Mouse (Mus musculus): ENCODE data around the gene Dok7. TPM values are rescaled to one million over a fixed set of nuclear protein-coding genes. Genes with fewer than 3 reads are reported as not detected.
A peak's percentile ranks its signal among the peaks of the same experiment; 100 is the strongest.

Dok7 gene
- polyA plus RNA-seq, 1 experiment from 2014 or later: 1.3 TPM

GRCm38 (mm10) chr5:35103528-35103927, 47.0 kb downstream of the Dok7 start:
- H3K9me3 ChIP-seq: no peaks in the 10 kb centered on the region
- no peak for ATAC-seq
- peaks cover 17% of the 10 kb centered on the region for H3K36me3 ChIP-seq
- no peak overlapping the region for H3K4me3 ChIP-seq (replicated peaks)
- H3K4me2 ChIP-seq (replicated peaks): peak overlapping the region; percentile 76
- WGBS: 46% methylated on average over 2 of the region's 2 CpGs
- no peaks in the 10 kb centered on the region for H3K27me3 ChIP-seq (replicated peaks)
- H3K4me1 ChIP-seq (replicated peaks): peaks cover 20% of the 10 kb centered on the region
- no peak overlapping the region for H3K27ac ChIP-seq
- no peak overlapping the region for H3K9ac ChIP-seq

GRCm38 (mm10) chr5:35104183-35104959, 47.8 kb downstream of the Dok7 start:
- Histone ChIP-seq H3K9me3 (no peaks in the 10 kb centered on the region), H3K27me3 (replicated peaks) (no peaks in the 10 kb centered on the region), H3K4me2 (replicated peaks) (peak overlapping the region; percentile 76), H3K27ac (no peak overlapping the region), H3K4me3 (replicated peaks) (peak overlapping the region; percentile 81), H3K4me1 (replicated peaks) (peaks cover 20% of the 10 kb centered on the region), H3K36me3 (peaks cover 11% of the 10 kb centered on the region), H3K9ac (no peak overlapping the region)
- ATAC-seq: no peak
- WGBS: 55% methylated on average over 8 of the region's 8 CpGs

GRCm38 (mm10) chr5:35104960-35105921, 48.7 kb downstream of the Dok7 start, which contains the start of gene Lrpap1:
Gene Lrpap1 (minus strand): TSS chr5:35105766.
- peak; percentile 98 for ATAC-seq
- WGBS: 2% methylated on average over 37 of the region's 39 CpGs
- peaks cover 20% of the 10 kb centered on the region for H3K4me1 ChIP-seq (replicated peaks)
- 0 out of 2 replicates have a peak within 1 kb of the TSS, but pooled peaks have one; percentile 66 for H3K27ac ChIP-seq
- H3K9ac ChIP-seq: peak within 1 kb of the TSS; percentile 72
- peak within 1 kb of the TSS; percentile 81 for H3K4me3 ChIP-seq (replicated peaks)
- peak within 1 kb of the TSS; percentile 76 for H3K4me2 ChIP-seq (replicated peaks)
- no peaks in the 10 kb centered on the region for H3K9me3 ChIP-seq
- H3K27me3 ChIP-seq (replicated peaks): no peaks in the 10 kb centered on the region
- peaks cover 8% of the 10 kb centered on the region for H3K36me3 ChIP-seq

- 6% methylated on average over 11 of the region's 11 CpGs for WGBS
- H3K27me3 ChIP-seq (replicated peaks): no peaks in the 10 kb centered on the region
- peak overlapping the region; percentile 30 for H3K9ac ChIP-seq
- H3K9me3 ChIP-seq: no peaks in the 10 kb centered on the region
- H3K4me3 ChIP-seq (replicated peaks): peak overlapping the region; percentile 81
- H3K27ac ChIP-seq: no peak overlapping the region
- peak overlapping the region; percentile 76 for H3K4me2 ChIP-seq (replicated peaks)
- H3K36me3 ChIP-seq: peaks cover 3% of the 10 kb centered on the region; the same call in 1 of the 2 replicates
- H3K4me1 ChIP-seq (replicated peaks): peaks cover 20% of the 10 kb centered on the region
- ATAC-seq: no peak; the same call in 1 of the 2 replicates
These were observed 49.3 kb downstream of the Dok7 start for GRCm38 (mm10) chr5:35105922-35106298.

GRCm38 (mm10) chr5:35112444-35112843, 55.9 kb downstream of the Dok7 start:
- no peaks in the 10 kb centered on the region for H3K36me3 ChIP-seq
- H3K27ac ChIP-seq: no peak overlapping the region
- H3K9ac ChIP-seq: no peak overlapping the region
- 49% methylated on average over 4 of the region's 4 CpGs for WGBS
- H3K4me2 ChIP-seq (replicated peaks): no peak overlapping the region
- H3K4me3 ChIP-seq (replicated peaks): no peak overlapping the region
- H3K4me1 ChIP-seq (replicated peaks): no peaks in the 10 kb centered on the region
- no peaks in the 10 kb centered on the region for H3K27me3 ChIP-seq (replicated peaks)
- ATAC-seq: no peak
- H3K9me3 ChIP-seq: no peaks in the 10 kb centered on the region

GRCm38 (mm10) chr5:35116002-35116401, 59.4 kb downstream of the Dok7 start:
- Histone ChIP-seq H3K4me1 (replicated peaks) (no peaks in the 10 kb centered on the region), H3K4me3 (replicated peaks) (no peak overlapping the region), H3K27me3 (replicated peaks) (no peaks in the 10 kb centered on the region), H3K9ac (no peak overlapping the region), H3K4me2 (replicated peaks) (no peak overlapping the region), H3K27ac (no peak overlapping the region), H3K9me3 (no peaks in the 10 kb centered on the region), H3K36me3 (no peaks in the 10 kb centered on the region)
- 54% methylated on average over 3 of the region's 3 CpGs for WGBS
- ATAC-seq: no peak

- Histone ChIP-seq H3K9ac (no peak overlapping the region), H3K27me3 (replicated peaks) (no peaks in the 10 kb centered on the region), H3K9me3 (no peaks in the 10 kb centered on the region), H3K4me3 (replicated peaks) (no peak overlapping the region), H3K4me2 (replicated peaks) (no peak overlapping the region), H3K36me3 (no peaks in the 10 kb centered on the region), H3K27ac (no peak overlapping the region), H3K4me1 (replicated peaks) (no peaks in the 10 kb centered on the region)
- no peak for ATAC-seq
- 67% methylated on average over 3 of the region's 3 CpGs for WGBS
These were observed 61.1 kb downstream of the Dok7 start for GRCm38 (mm10) chr5:35117633-35118032.

GRCm38 (mm10) chr5:35118418-35118817, 61.9 kb downstream of the Dok7 start:
- ATAC-seq: no peak
- Histone ChIP-seq H3K4me2 (replicated peaks) (no peak overlapping the region), H3K36me3 (no peaks in the 10 kb centered on the region), H3K27ac (no peak overlapping the region), H3K4me3 (replicated peaks) (no peak overlapping the region), H3K27me3 (replicated peaks) (no peaks in the 10 kb centered on the region), H3K9me3 (no peaks in the 10 kb centered on the region), H3K4me1 (replicated peaks) (no peaks in the 10 kb centered on the region), H3K9ac (no peak overlapping the region)
- WGBS: 83% methylated on average over 2 of the region's 2 CpGs

- Histone ChIP-seq H3K9me3 (no peaks in the 10 kb centered on the region), H3K36me3 (no peaks in the 10 kb centered on the region), H3K27me3 (replicated peaks) (no peaks in the 10 kb centered on the region), H3K4me3 (replicated peaks) (no peak overlapping the region), H3K4me1 (replicated peaks) (no peaks in the 10 kb centered on the region), H3K4me2 (replicated peaks) (no peak overlapping the region), H3K27ac (no peak overlapping the region), H3K9ac (no peak overlapping the region)
- ATAC-seq: no peak
- 84% methylated on average over 8 of the region's 8 CpGs for WGBS
These were observed 63.5 kb downstream of the Dok7 start for GRCm38 (mm10) chr5:35120024-35120423.

GRCm38 (mm10) chr5:35129208-35129607, 72.6 kb downstream of the Dok7 start:
- WGBS: 73% methylated on average over 16 of the region's 16 CpGs
- no peaks in the 10 kb centered on the region for H3K36me3 ChIP-seq
- no peak for ATAC-seq
- H3K9ac ChIP-seq: no peak overlapping the region
- H3K9me3 ChIP-seq: no peaks in the 10 kb centered on the region
- H3K4me3 ChIP-seq (replicated peaks): no peak overlapping the region
- H3K27me3 ChIP-seq (replicated peaks): no peaks in the 10 kb centered on the region
- H3K27ac ChIP-seq: no peak overlapping the region
- H3K4me2 ChIP-seq (replicated peaks): no peak overlapping the region
- H3K4me1 ChIP-seq (replicated peaks): no peaks in the 10 kb centered on the region

- Histone ChIP-seq H3K4me2 (replicated peaks) (no peak overlapping the region), H3K9me3 (no peaks in the 10 kb centered on the region), H3K9ac (no peak overlapping the region), H3K4me3 (replicated peaks) (no peak overlapping the region), H3K27ac (no peak overlapping the region), H3K36me3 (no peaks in the 10 kb centered on the region), H3K27me3 (replicated peaks) (no peaks in the 10 kb centered on the region), H3K4me1 (replicated peaks) (no peaks in the 10 kb centered on the region)
- WGBS: 91% methylated on average over 7 of the region's 7 CpGs
- no peak for ATAC-seq
These were observed 73.2 kb downstream of the Dok7 start for GRCm38 (mm10) chr5:35129767-35130191.

GRCm38 (mm10) chr5:35131237-35131636, 74.7 kb downstream of the Dok7 start:
- H3K9me3 ChIP-seq: no peaks in the 10 kb centered on the region
- H3K36me3 ChIP-seq: no peaks in the 10 kb centered on the region
- ATAC-seq: no peak
- H3K4me3 ChIP-seq (replicated peaks): no peak overlapping the region
- no peaks in the 10 kb centered on the region for H3K27me3 ChIP-seq (replicated peaks)
- H3K27ac ChIP-seq: no peak overlapping the region
- WGBS: 11% methylated on average over 1 of the region's 1 CpGs
- H3K4me2 ChIP-seq (replicated peaks): no peak overlapping the region
- H3K4me1 ChIP-seq (replicated peaks): no peaks in the 10 kb centered on the region
- no peak overlapping the region for H3K9ac ChIP-seq

Data from intestine, embryonic 15.5 days (tissue).